Mouse (Mus musculus) hindbrain, embryonic 11.5 days (tissue): ENCODE results near the gene Msx3. TPM values are rescaled to one million over a fixed set of nuclear protein-coding genes. Genes with fewer than 3 reads are reported as not detected.

ENCODE experiments used
- ATAC-seq: fragments of 200-750 bp; cut with Nextera tagmentation; 2 replicates; pipeline ENCODE4 v1.8.0; 2017; ENCODE audit warnings: mild to moderate bottlenecking, moderate TSS enrichment, moderate library complexity; ENCODE audit not compliant: low FRiP score
- DNase-seq: peaks from one replicate; pipeline ENCODE4 v3.0.0-alpha.2; 2015; ENCODE audit warnings: low spot score
- H3K27ac ChIP-seq: fragments of 300-500 bp; sonication (generic); 2 replicates; pipeline ENCODE4 v1.5.1; 2014; ENCODE audit warnings: mild to moderate bottlenecking, low read depth, low read length
- H3K27me3 ChIP-seq: fragments of 300-500 bp; sonication (generic); 2 replicates; pipeline ENCODE4 v1.6.1; 2014; ENCODE audit warnings: mild to moderate bottlenecking, low read length, moderate library complexity, mixed read lengths; ENCODE audit not compliant: control insufficient read depth, insufficient read depth
- H3K36me3 ChIP-seq: fragments of 300-500 bp; sonication (generic); 2 replicates; pipeline ENCODE4 v1.6.1; 2014; ENCODE audit warnings: mild to moderate bottlenecking, low read length, moderate library complexity, mixed read lengths; ENCODE audit not compliant: control insufficient read depth, insufficient read depth
- H3K4me1 ChIP-seq: fragments of 300-500 bp; sonication (generic); replicated peaks from 2 replicates; pipeline ENCODE4 v1.6.1; 2014; ENCODE audit warnings: low read length, mixed read lengths; ENCODE audit not compliant: control insufficient read depth, insufficient read depth
- H3K4me2 ChIP-seq: fragments of 300-500 bp; sonication (generic); replicated peaks from 2 replicates; pipeline ENCODE4 v1.6.1; 2014; ENCODE audit warnings: mild to moderate bottlenecking, low read depth, low read length
- H3K4me3 ChIP-seq: fragments of 300-500 bp; sonication (generic); 2 replicates; pipeline ENCODE4 v1.5.1; 2014; ENCODE audit warnings: low read depth, low read length
- H3K9ac ChIP-seq: fragments of 300-500 bp; sonication (generic); 2 replicates; pipeline ENCODE4 v1.6.1; 2014; ENCODE audit warnings: low read depth, low read length
- H3K9me3 ChIP-seq: fragments of 300-500 bp; sonication (generic); 2 replicates; pipeline ENCODE4 v1.6.1; 2016; ENCODE audit warnings: low read length; ENCODE audit not compliant: control insufficient read depth
- WGBS: fragments of 180-500 bp; shearing (Covaris S2); extraction: QIAGEN DNeasy Blood & Tissue Kit; methylation state at CpG from one replicate; pipeline ENCODE4 v1.1.7; 2014; 5-methylcytosine and 5-hydroxymethylcytosine counted together
- polyA plus RNA-seq: library from polyadenylated mRNA; unstranded; fragments of >200 nt; fragmentation: Nextera tagmentation; extraction: Ambion mirVana; gene quantifications from 2 replicates; pipeline ENCODE4 v1.2.1, GENCODE M21; 2014

The Msx3 gene
- polyA plus RNA-seq, 1 experiment from 2014 or later: 106 TPM

DNA sequence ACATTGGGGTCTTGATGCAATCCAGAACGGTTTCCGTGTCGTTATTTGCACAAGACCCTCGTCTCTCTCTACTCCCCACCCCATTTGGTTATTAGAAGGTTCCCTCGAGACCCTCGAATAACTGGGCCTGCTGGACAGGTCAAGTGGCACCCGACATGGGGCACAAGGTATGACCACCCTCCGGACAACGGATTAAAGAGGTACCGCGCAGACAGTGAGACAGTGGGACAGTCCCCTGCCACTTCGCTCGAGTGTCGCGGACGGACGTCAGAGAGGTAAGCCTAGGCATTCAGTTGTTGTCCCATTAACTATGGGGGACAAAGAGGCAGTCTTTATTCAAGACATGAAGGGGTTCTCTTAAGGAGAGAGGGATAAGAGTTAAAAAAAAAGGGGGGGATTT lies 37.6 kb downstream of the Msx3 start:
- H3K9ac ChIP-seq: no peak overlapping the region
- 97% methylated on average over 17 of the region's 17 CpGs for WGBS
- H3K36me3 ChIP-seq: 0 out of 2 replicates have a peak, but pooled peaks cover 2% of the 10 kb centered on the region
- ATAC-seq: no peak
- no peak overlapping the region for H3K4me2 ChIP-seq
- no peak for DNase-seq
- no peaks in the 10 kb centered on the region for H3K4me1 ChIP-seq
- H3K4me3 ChIP-seq: no peak overlapping the region
- H3K9me3 ChIP-seq: no peaks in the 10 kb centered on the region
- H3K27me3 ChIP-seq: no peaks in the 10 kb centered on the region
- H3K27ac ChIP-seq: no peak overlapping the region

DNA sequence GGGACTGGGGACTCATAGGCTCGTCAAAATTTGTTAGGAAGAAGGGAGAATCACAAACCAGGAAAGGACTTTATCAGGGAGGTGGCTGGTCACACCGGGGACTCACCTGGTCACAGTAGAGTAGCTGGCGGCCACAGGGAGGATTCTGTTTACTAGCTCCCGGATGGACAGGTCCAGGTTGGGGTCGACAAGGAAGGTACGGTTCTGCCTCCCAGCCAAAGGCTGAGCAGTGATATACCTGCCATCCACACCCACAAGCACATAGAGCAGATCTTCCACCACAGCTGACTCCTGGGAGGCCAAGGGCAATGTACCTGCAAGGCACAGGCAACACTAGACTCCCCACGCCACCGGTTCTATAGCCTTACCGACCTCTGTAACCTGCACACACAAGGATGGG lies 41.1 kb downstream of the Msx3 start:
- Histone ChIP-seq H3K36me3 (peaks cover 9% of the 10 kb centered on the region), H3K4me3 (no peak overlapping the region), H3K4me2 (no peak overlapping the region), H3K27me3 (no peaks in the 10 kb centered on the region), H3K4me1 (no peaks in the 10 kb centered on the region), H3K9me3 (no peaks in the 10 kb centered on the region), H3K9ac (no peak overlapping the region), H3K27ac (no peak overlapping the region)
- WGBS: 95% methylated on average over 9 of the region's 9 CpGs
- ATAC-seq (no peak), DNase-seq (no peak)

DNA sequence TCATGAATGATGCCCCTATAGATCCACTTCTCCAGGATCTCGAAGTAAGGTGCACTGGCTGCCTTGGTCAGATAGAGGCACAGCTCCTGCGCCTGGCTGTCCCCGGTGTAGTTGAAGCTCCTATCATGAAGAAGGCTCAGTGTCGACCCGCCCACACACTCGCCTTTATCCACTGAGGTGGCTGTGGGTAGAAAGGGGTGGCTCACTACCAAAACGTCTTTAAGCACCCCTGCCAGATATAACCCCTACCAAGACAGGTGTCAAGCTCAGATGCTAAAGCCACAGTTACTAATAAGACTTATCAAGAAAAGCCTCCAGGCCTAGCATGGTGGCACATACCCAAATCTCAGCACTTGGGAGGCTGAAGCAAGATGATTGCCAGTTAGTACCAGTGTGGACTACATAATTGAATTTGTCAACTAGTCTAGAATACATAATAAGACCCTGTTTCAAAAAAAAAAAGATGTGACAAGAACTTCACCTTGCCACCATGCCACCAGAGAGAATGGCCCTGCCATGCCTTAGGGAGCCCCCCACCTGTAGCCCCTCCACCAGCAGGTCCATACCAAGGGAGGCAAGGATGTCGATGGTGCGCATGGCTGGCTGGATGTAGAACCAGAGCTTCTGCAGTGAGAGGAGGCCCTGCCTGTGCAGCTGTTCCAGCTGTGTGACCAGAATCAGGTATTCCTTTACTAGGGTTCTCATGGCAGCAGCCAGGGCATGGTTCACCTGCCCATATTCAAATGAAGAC lies 41.9 kb downstream of the Msx3 start:
- no peak overlapping the region for H3K27ac ChIP-seq
- H3K4me3 ChIP-seq: no peak overlapping the region
- WGBS: 93% methylated on average over 9 of the region's 9 CpGs
- no peaks in the 10 kb centered on the region for H3K4me1 ChIP-seq
- no peaks in the 10 kb centered on the region for H3K9me3 ChIP-seq
- no peaks in the 10 kb centered on the region for H3K27me3 ChIP-seq
- no peak overlapping the region for H3K9ac ChIP-seq
- no peak overlapping the region for H3K4me2 ChIP-seq
- H3K36me3 ChIP-seq: peaks cover 9% of the 10 kb centered on the region
- ATAC-seq (no peak), DNase-seq (no peak)

DNA sequence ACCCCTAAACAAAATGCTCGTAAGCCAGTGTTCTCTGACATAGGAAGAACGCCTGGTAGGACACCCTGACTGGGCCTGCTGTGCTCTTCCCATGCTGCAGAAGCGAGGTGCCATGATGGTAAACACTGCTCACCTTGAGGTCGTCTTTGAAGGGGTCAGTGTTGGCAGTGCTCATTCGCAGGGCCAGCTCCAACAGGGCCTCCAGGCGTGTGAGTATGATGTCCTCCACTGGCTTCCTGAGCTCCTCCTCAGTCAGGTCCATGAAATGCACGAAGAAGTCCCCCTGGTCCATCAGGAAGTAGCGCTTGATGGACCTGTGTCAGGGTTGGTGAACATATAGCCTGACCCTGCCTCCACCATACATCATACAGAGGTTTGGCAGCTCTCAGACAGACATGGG lies 44.2 kb downstream of the Msx3 start:
- Histone ChIP-seq H3K9ac (no peak overlapping the region), H3K4me2 (no peak overlapping the region), H3K36me3 (peaks cover 16% of the 10 kb centered on the region), H3K4me3 (no peak overlapping the region), H3K9me3 (no peaks in the 10 kb centered on the region), H3K27me3 (no peaks in the 10 kb centered on the region), H3K27ac (no peak overlapping the region), H3K4me1 (no peaks in the 10 kb centered on the region)
- ATAC-seq: no peak
- 92% methylated on average over 8 of the region's 8 CpGs for WGBS
- no peak for DNase-seq

DNA sequence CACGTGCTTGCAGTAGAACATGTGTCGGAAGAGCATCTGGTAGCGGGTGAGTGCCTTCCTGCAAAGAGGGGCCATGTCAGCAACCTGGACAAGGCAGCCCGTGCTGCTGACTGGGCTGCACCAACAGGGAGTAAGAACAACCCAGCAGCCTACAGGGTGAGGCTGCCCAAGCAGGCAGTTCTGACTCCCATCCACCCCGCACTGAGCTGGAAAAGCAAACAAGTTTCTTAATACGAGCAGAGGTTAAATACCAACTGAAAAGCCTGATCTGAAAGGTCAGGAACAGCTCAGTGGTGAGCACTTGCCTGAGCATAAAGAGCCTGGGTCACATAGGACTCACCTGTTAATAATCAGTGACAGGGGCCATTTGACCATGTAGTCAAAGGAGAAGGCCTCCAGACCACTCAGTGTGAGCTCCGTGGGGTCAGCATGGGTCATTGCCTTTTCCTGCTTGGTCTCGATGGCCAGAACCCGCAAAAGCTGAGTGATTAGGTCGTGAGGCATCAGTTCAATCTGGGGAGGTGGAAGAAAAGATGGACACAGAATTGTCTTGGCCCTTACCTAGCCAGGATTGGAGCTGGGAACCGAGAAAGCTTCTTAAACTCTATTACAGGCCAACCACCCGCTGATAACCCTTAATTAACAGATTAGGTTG lies 47.7 kb downstream of the Msx3 start:
- H3K9me3 ChIP-seq: no peaks in the 10 kb centered on the region
- H3K4me3 ChIP-seq: no peak overlapping the region
- no peak overlapping the region for H3K4me2 ChIP-seq
- WGBS: 57% methylated on average over 12 of the region's 12 CpGs
- DNase-seq (no peak), ATAC-seq (no peak)
- no peak overlapping the region for H3K9ac ChIP-seq
- peaks cover 17% of the 10 kb centered on the region for H3K36me3 ChIP-seq
- no peak overlapping the region for H3K27ac ChIP-seq
- no peaks in the 10 kb centered on the region for H3K27me3 ChIP-seq
- no peaks in the 10 kb centered on the region for H3K4me1 ChIP-seq

DNA sequence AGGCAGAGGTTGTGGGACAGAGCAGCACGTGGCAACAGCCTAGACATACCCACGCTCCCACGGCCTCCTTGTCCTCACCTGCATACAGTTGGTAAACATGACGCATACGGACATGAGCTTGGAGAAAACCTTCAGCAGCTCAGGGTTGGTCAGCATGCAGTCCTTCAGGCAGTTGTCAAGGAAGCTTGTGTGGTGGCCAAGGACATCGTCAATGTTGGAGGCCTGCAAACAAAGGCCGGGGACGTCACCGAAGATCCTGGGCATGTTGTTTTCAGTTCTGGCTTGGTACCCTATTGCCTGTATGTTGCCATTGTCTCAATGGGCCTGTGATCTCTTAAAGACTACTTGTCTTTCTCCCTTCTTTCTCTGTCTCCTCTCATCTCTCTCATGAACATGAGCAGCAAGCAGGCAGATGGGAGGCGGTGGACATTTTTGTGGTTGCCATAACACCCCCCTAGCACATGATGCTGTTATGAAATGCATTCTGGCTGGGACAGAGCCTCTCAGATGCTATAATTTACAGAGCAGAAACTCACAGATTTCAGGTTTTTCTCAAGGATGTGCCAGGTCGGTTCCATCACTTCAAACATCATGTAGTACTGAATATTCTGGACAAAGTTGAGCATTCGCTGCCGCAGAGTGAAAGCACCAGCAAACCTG lies 50.1 kb downstream of the Msx3 start:
- no peaks in the 10 kb centered on the region for H3K27me3 ChIP-seq
- 96% methylated on average over 13 of the region's 13 CpGs for WGBS
- no peak overlapping the region for H3K9ac ChIP-seq
- H3K4me1 ChIP-seq: no peaks in the 10 kb centered on the region
- H3K9me3 ChIP-seq: no peaks in the 10 kb centered on the region
- H3K4me3 ChIP-seq: no peak overlapping the region
- H3K4me2 ChIP-seq: no peak overlapping the region
- peaks cover 12% of the 10 kb centered on the region; the same call in 1 of the 2 replicates for H3K36me3 ChIP-seq
- ATAC-seq (no peak), DNase-seq (no peak)
- H3K27ac ChIP-seq: no peak overlapping the region

Other genes with a start within 250 kb of the Msx3 start
- gene Adgra1, start 214.9 kb downstream of the Msx3 start, polyA plus RNA-seq: 14.4 and 16.4 TPM in 2 replicates
- gene Kndc1, start 154.4 kb downstream of the Msx3 start, polyA plus RNA-seq: 1.2 and 1.4 TPM in 2 replicates
- not detected in 2 replicates for gene Utf1, start 105.3 kb downstream of the Msx3 start, polyA plus RNA-seq
- gene 6430531B16Rik, start 70.3 kb downstream of the Msx3 start, polyA plus RNA-seq: 0.29 and 0.68 TPM in 2 replicates
- 2.6 and 3.1 TPM in 2 replicates for gene Adam8, start 56.5 kb downstream of the Msx3 start, polyA plus RNA-seq
- gene Zfp511, start 12.7 kb downstream of the Msx3 start, polyA plus RNA-seq: 47.0 and 49.9 TPM in 2 replicates
- 58.1 and 67.4 TPM in 2 replicates for gene Tubgcp2, start 12.4 kb downstream of the Msx3 start, polyA plus RNA-seq
- gene Caly, start 33.5 kb upstream of the Msx3 start, polyA plus RNA-seq: 11.2 and 12.1 TPM in 2 replicates
- 0.27 TPM in 1 of 2 replicates, not detected in the other for gene Prap1, start 44.3 kb upstream of the Msx3 start, polyA plus RNA-seq
- 17.7 and 18.4 TPM in 2 replicates for gene Fuom, start 53.4 kb upstream of the Msx3 start, polyA plus RNA-seq
- gene Paox, start 66.7 kb upstream of the Msx3 start, polyA plus RNA-seq: 15.2 and 15.8 TPM in 2 replicates
- 168 and 184 TPM in 2 replicates for gene Echs1, start 67.4 kb upstream of the Msx3 start, polyA plus RNA-seq
- gene Mtg1, start 88.5 kb upstream of the Msx3 start, polyA plus RNA-seq: 22.0 and 32.2 TPM in 2 replicates
- gene Sprn, start 105.8 kb upstream of the Msx3 start, polyA plus RNA-seq: 0.94 and 1.9 TPM in 2 replicates
- not detected in 2 replicates for gene Olfr522, start 115.7 kb upstream of the Msx3 start, polyA plus RNA-seq
- not detected in 2 replicates for gene Olfr523, start 124.1 kb upstream of the Msx3 start, polyA plus RNA-seq
- not detected in 2 replicates for gene Olfr524, start 156.9 kb upstream of the Msx3 start, polyA plus RNA-seq
- not detected in 2 replicates for gene Cd163l1, start 169.2 kb upstream of the Msx3 start, polyA plus RNA-seq
- gene 5830411N06Rik, start 198.2 kb upstream of the Msx3 start, polyA plus RNA-seq: not detected in 2 replicates